Mouse (Mus musculus) kidney, postnatal 0 days (tissue): ENCODE data around the gene Smarcd2. TPM values are rescaled to one million over a fixed set of nuclear protein-coding genes. Genes with fewer than 3 reads are reported as not detected.

ENCODE experiments used
- ATAC-seq: fragments of 200-750 bp; cut with Nextera tagmentation; replicated peaks from 2 replicates; pipeline ENCODE4 v1.8.0; 2017; ENCODE audit warnings: low read depth, moderate number of reproducible peaks, moderate TSS enrichment, moderate library complexity; ENCODE audit not compliant: low FRiP score
- DNase-seq: peaks from one replicate; pipeline ENCODE4 v3.0.0-alpha.2; 2016; ENCODE audit warnings: low spot score
- H3K27ac ChIP-seq: fragments of 300-500 bp; sonication (generic); 2 replicates; pipeline ENCODE4 v1.5.1; 2014; ENCODE audit warnings: mild to moderate bottlenecking
- H3K27me3 ChIP-seq: fragments of 300-500 bp; sonication (generic); 2 replicates; pipeline ENCODE4 v1.6.1; 2014; ENCODE audit warnings: low read length, mixed read lengths; ENCODE audit not compliant: insufficient read depth
- H3K36me3 ChIP-seq: fragments of 300-500 bp; sonication (generic); 2 replicates; pipeline ENCODE4 v1.6.1; 2014; ENCODE audit warnings: low read length, mixed read lengths; ENCODE audit not compliant: insufficient read depth
- H3K4me1 ChIP-seq: fragments of 300-500 bp; sonication (generic); replicated peaks from 2 replicates; pipeline ENCODE4 v1.6.1; 2014; ENCODE audit warnings: antibody characterized with exemption, low read length, mixed read lengths; ENCODE audit not compliant: insufficient read depth
- H3K4me2 ChIP-seq: fragments of 300-500 bp; sonication (generic); 2 replicates; pipeline ENCODE4 v1.6.1; 2014; ENCODE audit warnings: mild to moderate bottlenecking, low read length, moderate library complexity, mixed read lengths
- H3K4me3 ChIP-seq: fragments of 300-500 bp; sonication (generic); replicated peaks from 2 replicates; pipeline ENCODE4 v1.5.1; 2014; ENCODE audit warnings: low read depth, low read length
- H3K9ac ChIP-seq: fragments of 300-500 bp; sonication (generic); 2 replicates; pipeline ENCODE4 v1.6.1; 2014; ENCODE audit warnings: low read depth, low read length
- H3K9me3 ChIP-seq: fragments of 300-500 bp; sonication (generic); replicated peaks from 2 replicates; pipeline ENCODE4 v1.6.1; 2016; ENCODE audit warnings: low read length, inconsistent platforms, mixed read lengths
- CTCF ChIP-seq: IDR thresholded peaks from 2 replicates; pipeline ENCODE4 v1.5.1; 2016; ENCODE audit warnings: antibody characterized with exemption, low read depth, mild to moderate bottlenecking, moderate library complexity
- WGBS: fragments of 180-500 bp; shearing (Covaris S2); extraction: QIAGEN DNeasy Blood & Tissue Kit; methylation state at CpG from one replicate; pipeline ENCODE4 v1.1.7; 2014; 5-methylcytosine and 5-hydroxymethylcytosine counted together
- polyA plus RNA-seq: library from polyadenylated mRNA; unstranded; fragments of >200 nt; fragmentation: Nextera tagmentation; extraction: Ambion mirVana; gene quantifications from 2 replicates; pipeline ENCODE4 v1.2.1, GENCODE M21; 2015

Smarcd2 gene
- polyA plus RNA-seq, 1 experiment from 2014 or later, result 44.6 TPM

DNA sequence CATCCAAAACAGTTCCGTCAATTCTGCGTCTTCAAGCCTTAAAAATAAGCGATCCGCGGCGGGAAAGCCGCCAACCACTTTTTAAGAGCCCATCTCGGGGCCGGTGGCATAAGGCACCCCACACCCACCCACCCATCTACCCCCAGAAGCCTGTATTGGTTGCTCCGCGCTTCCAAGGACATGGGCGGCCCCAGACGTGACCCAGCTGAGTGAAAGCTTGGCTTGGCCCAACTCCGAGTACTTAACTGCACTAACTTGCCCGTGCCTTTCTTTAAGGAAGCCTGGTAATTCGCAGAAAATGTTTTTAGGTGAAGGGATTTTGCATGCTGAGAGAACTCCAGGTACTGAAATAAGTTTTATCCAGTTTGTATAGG, 526 bp upstream of the Smarcd2 start:
- peak overlapping the region; percentile 99 for H3K27ac ChIP-seq
- peak overlapping the region; percentile 99 for H3K4me3 ChIP-seq
- DNase-seq (peak; percentile 41), ATAC-seq (0 out of 2 replicates have a peak, but pooled peaks have one; percentile 8)
- H3K9me3 ChIP-seq, result no peaks in the 10 kb centered on the region
- H3K4me2 ChIP-seq, result peak overlapping the region; percentile 66
- no peaks in the 10 kb centered on the region for H3K36me3 ChIP-seq
- H3K27me3 ChIP-seq, result no peaks in the 10 kb centered on the region
- peaks cover 32% of the 10 kb centered on the region for H3K4me1 ChIP-seq
- peak overlapping the region; percentile 63 for H3K9ac ChIP-seq
- no peak for TF ChIP-seq CTCF
- 8% methylated on average over 16 of the region's 16 CpGs for WGBS

- TF ChIP-seq CTCF, result no peak
- under 1% methylated on average over 40 of the region's 41 CpGs for WGBS
- Histone ChIP-seq H3K9ac (peak overlapping the region; percentile 99), H3K36me3 (peaks cover 6% of the 10 kb centered on the region; the same call in 1 of the 2 replicates), H3K27me3 (no peaks in the 10 kb centered on the region), H3K9me3 (no peaks in the 10 kb centered on the region), H3K4me2 (peak overlapping the region; percentile 74), H3K27ac (peak overlapping the region; percentile 99), H3K4me3 (peak overlapping the region; percentile 99), H3K4me1 (peaks cover 37% of the 10 kb centered on the region)
- peak; percentile 73 for DNase-seq
- ATAC-seq, result peak; percentile 19
These were observed 753 bp downstream of the Smarcd2 start for GRCm38 (mm10) chr11:106271794-106272643.

DNA sequence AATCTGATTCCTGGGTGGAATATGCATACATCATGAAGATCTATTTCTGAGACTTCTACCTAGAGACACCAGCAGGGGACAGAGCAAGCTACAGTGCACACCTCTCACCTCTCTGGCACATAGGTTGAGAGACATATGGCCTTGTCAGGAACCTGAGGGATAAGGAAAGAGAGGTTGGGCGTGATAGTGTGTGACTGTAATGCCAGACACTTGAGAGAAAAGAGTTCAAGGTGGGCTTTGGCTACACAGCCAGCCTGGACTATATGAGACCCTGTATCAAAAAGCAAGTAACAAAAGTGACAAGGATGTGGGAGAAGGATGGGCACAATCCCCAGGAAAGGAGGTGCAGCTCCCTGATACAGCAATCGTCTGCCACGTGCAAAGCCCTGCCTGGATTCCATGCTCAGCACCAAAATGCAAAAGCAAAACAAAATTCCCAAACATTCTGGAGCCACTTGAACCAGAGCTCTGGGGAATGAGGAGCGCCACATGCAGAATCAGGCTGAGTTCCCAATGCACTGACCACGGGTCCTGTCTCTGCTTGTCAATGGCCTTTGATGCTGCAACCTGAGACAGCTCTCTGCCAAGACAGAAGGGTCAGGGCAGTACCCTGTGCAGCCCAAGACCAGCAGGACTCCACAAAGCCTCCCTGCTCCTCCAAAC, 1.5 kb downstream of the Smarcd2 start:
- Histone ChIP-seq H3K4me2 (peak overlapping the region; percentile 74), H3K36me3 (peaks cover 14% of the 10 kb centered on the region; the same call in 1 of the 2 replicates), H3K9ac (peak overlapping the region; percentile 99), H3K9me3 (no peaks in the 10 kb centered on the region), H3K27me3 (no peaks in the 10 kb centered on the region), H3K27ac (peak overlapping the region; percentile 99), H3K4me3 (peak overlapping the region; percentile 99), H3K4me1 (peaks cover 36% of the 10 kb centered on the region)
- ATAC-seq, result no peak
- 12% methylated on average over 5 of the region's 5 CpGs for WGBS
- TF ChIP-seq CTCF, result peak; percentile 16; the same call in 1 of the 2 replicates
- peak; percentile 46 for DNase-seq

GRCm38 (mm10) chr11:106269060-106269431, 3.7 kb downstream of the Smarcd2 start:
- no peaks in the 10 kb centered on the region for H3K27me3 ChIP-seq
- no peak overlapping the region for H3K9ac ChIP-seq
- 11% methylated on average over 3 of the region's 3 CpGs for WGBS
- no peaks in the 10 kb centered on the region for H3K9me3 ChIP-seq
- DNase-seq, result peak; percentile 54
- TF ChIP-seq CTCF, result no peak
- peak overlapping the region; percentile 40 for H3K4me2 ChIP-seq
- H3K27ac ChIP-seq, result peak overlapping the region; percentile 70
- H3K4me1 ChIP-seq, result peaks cover 34% of the 10 kb centered on the region
- no peak overlapping the region for H3K4me3 ChIP-seq
- no peak for ATAC-seq
- H3K36me3 ChIP-seq, result peaks cover 36% of the 10 kb centered on the region

DNA sequence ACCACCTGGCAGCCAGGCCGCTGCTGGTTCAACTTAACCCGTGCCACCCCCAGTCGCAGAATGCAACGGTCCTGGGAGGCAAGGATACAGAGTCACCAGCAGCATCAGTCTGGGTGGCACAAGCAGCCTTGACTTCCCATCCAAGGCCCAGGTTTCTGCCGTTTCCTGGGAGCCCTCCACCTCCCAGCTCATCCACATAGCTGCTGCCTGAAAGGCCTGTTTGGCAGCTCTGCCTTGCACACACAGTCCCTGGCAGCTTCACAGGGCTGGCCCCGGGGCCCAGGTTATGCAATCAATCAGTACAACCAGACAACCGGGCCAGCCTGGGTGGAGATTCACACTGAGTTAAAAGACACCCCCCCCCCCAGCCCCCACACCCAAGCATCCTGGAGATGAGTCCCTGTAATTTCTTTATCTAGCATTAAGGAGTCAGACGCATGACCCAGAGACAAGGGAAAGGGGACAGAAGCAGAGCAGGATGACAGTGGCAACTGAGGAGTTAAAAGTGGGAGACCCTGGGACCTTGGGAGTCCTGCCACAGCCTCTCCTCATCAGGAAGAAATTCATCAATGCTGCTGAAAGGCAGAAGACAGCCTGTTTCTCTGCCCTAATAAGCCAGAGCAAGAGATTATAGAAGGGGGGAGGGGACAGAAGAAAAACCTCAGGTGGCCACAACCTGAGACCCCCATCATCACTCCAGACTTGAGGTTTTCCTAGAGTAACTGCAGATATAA, 4.3 kb downstream of the Smarcd2 start:
- Histone ChIP-seq H3K36me3 (peaks cover 41% of the 10 kb centered on the region), H3K9me3 (no peaks in the 10 kb centered on the region), H3K4me3 (no peak overlapping the region), H3K27ac (peak overlapping the region; percentile 70), H3K27me3 (no peaks in the 10 kb centered on the region), H3K9ac (peak overlapping the region; percentile 23; the same call in 1 of the 2 replicates), H3K4me1 (peaks cover 34% of the 10 kb centered on the region), H3K4me2 (peak overlapping the region; percentile 40)
- ATAC-seq (no peak), DNase-seq (peak; percentile 46)
- WGBS, result 32% methylated on average over 8 of the region's 8 CpGs
- TF ChIP-seq CTCF, result no peak

DNA sequence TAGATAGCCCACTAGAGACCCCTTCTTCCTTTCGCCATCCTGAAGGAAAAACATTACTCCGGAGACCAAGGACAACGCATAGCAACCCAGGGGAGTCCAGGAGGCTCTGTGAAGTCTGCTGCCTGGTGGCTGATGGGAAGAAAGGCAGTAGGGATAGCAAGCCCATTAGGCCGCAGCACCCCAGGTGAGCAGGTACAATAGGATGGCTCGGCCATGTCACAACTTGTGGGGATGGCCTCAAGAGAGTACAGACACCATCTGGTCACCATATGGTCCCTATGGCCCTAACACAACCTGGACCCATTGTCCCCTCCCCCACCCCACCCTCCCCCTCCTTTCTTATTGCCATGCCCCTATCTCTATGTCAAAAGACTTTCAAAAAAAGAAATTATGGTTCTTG, 4.9 kb downstream of the Smarcd2 start:
- H3K4me2 ChIP-seq, result peak overlapping the region; percentile 40; the same call in 1 of the 2 replicates
- no peak overlapping the region for H3K9ac ChIP-seq
- TF ChIP-seq CTCF, result no peak
- H3K4me1 ChIP-seq, result peaks cover 34% of the 10 kb centered on the region
- no peak for DNase-seq
- H3K36me3 ChIP-seq, result peaks cover 47% of the 10 kb centered on the region
- H3K27me3 ChIP-seq, result no peaks in the 10 kb centered on the region
- H3K4me3 ChIP-seq, result no peak overlapping the region
- no peaks in the 10 kb centered on the region for H3K9me3 ChIP-seq
- H3K27ac ChIP-seq, result no peak overlapping the region
- ATAC-seq, result no peak
- WGBS, result 57% methylated on average over 5 of the region's 5 CpGs
